Mouse (Mus musculus): Measurements from ENCODE around the gene Klk5. TPM values are rescaled to one million over a fixed set of nuclear protein-coding genes. Genes with fewer than 3 reads are reported as not detected.

The Klk5 gene
- not detected in 2 replicates for polyA plus RNA-seq (2015; fragmentation: Nextera tagmentation; extraction: Ambion mirVana)

- Histone ChIP-seq H3K9ac (replicated peaks) (no peak within 1 kb of the TSS), H3K27ac (ENCODE audit: low read depth) (no peak within 1 kb of the TSS)
- no peak for ATAC-seq
Observed at GRCm38 (mm10) chr7:43841701-43842100, at the start of gene Klk5. Gene Klk5, plus strand, starts transcription at chr7:43841971.

GRCm38 (mm10) chr7:43796355-43796754, 45.4 kb upstream of the Klk5 start:
- ATAC-seq (no peak), DNase-seq (no peak)
- H3K4me3 ChIP-seq (ENCODE audit: low read depth, low read length): peak overlapping the region; percentile 39; the same call in 1 of the 2 replicates
- 11% methylated on average over 8 of the region's 8 CpGs for WGBS (ENCODE audit: insufficient replicate concordance)
- no peaks in the 10 kb centered on the region for H3K36me3 ChIP-seq (replicated peaks; ENCODE audit: insufficient read depth, low read length)
- peak overlapping the region; percentile 75; the same call in 1 of the 2 replicates for H3K4me2 ChIP-seq (ENCODE audit: low read depth, low read length)
- H3K27ac ChIP-seq (ENCODE audit: low read depth): no peak overlapping the region
- peaks cover 21% of the 10 kb centered on the region for H3K27me3 ChIP-seq (ENCODE audit: insufficient read depth, low read length)
- H3K4me1 ChIP-seq (ENCODE audit: insufficient read depth): peaks cover 10% of the 10 kb centered on the region
- H3K9me3 ChIP-seq (ENCODE audit: low read length): no peaks in the 10 kb centered on the region
- TF ChIP-seq CTCF (IDR thresholded peaks at IDR 0.05; ENCODE audit: low read depth): no peak
- no peak for TF ChIP-seq EP300 (IDR thresholded peaks at IDR 0.05; ENCODE audit: low read depth)
- H3K9ac ChIP-seq (replicated peaks): no peak overlapping the region

More at GRCm38 (mm10) chr7:43841701-43842100, at the start of gene Klk5:
- Histone ChIP-seq H3K4me3 (ENCODE audit: low read depth, low read length) (no peak within 1 kb of the TSS), H3K9me3 (ENCODE audit: low read length) (no peaks in the 10 kb centered on the region), H3K4me2 (ENCODE audit: low read depth, low read length) (no peak within 1 kb of the TSS), H3K36me3 (replicated peaks; ENCODE audit: insufficient read depth, low read length) (no peaks in the 10 kb centered on the region), H3K4me1 (ENCODE audit: insufficient read depth) (no peaks in the 10 kb centered on the region), H3K27me3 (ENCODE audit: insufficient read depth, low read length) (no peaks in the 10 kb centered on the region)
- TF ChIP-seq EP300 (IDR thresholded peaks at IDR 0.05; ENCODE audit: low read depth) (no peak), CTCF (IDR thresholded peaks at IDR 0.05; ENCODE audit: low read depth) (no peak)
- DNase-seq: no peak
- 47% methylated on average over 3 of the region's 3 CpGs for WGBS (ENCODE audit: insufficient replicate concordance)

DNA sequence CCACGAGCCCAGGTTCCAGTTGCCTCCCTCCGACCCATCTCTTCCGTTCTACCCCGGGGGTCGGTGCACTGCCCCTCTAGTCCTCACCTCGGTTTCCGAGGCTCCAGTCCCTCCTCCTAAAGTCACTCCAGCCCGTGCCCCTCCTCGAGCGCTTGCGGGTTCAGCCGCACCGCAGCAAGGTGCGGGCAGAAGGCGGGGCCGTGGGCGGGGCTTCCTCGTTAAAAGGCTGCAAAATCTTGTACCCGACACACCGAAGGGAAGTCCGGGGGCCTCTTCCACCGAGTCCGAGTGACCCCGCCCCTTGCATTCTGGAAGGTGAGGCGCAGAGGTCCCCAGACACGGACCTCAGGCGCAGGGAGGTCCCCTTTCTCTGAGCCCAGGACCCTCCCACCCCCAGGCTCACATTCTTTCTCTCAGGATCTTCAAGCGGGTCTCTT, 44.4 kb upstream of the Klk5 start, which contains the start of gene Klk8:
Klk8 (plus strand) TSS at position 245 of the 437 bp plus-strand sequence.
- DNase-seq (peak; percentile 27), ATAC-seq (peak; percentile 10; the same call in 1 of the 2 replicates)
- peaks cover 21% of the 10 kb centered on the region for H3K27me3 ChIP-seq (ENCODE audit: insufficient read depth, low read length)
- H3K4me3 ChIP-seq (ENCODE audit: low read depth, low read length): peak within 1 kb of the TSS; percentile 39
- peaks cover 10% of the 10 kb centered on the region for H3K4me1 ChIP-seq (ENCODE audit: insufficient read depth)
- no peaks in the 10 kb centered on the region for H3K9me3 ChIP-seq (ENCODE audit: low read length)
- H3K27ac ChIP-seq (ENCODE audit: low read depth): no peak within 1 kb of the TSS
- H3K36me3 ChIP-seq (replicated peaks; ENCODE audit: insufficient read depth, low read length): no peaks in the 10 kb centered on the region
- under 1% methylated on average over 28 of the region's 28 CpGs for WGBS (ENCODE audit: insufficient replicate concordance)
- peak within 1 kb of the TSS; percentile 75 for H3K4me2 ChIP-seq (ENCODE audit: low read depth, low read length)
- no peak within 1 kb of the TSS for H3K9ac ChIP-seq (replicated peaks)
- TF ChIP-seq CTCF (IDR thresholded peaks at IDR 0.05; ENCODE audit: low read depth) (no peak), EP300 (IDR thresholded peaks at IDR 0.05; ENCODE audit: low read depth) (no peak)

DNA sequence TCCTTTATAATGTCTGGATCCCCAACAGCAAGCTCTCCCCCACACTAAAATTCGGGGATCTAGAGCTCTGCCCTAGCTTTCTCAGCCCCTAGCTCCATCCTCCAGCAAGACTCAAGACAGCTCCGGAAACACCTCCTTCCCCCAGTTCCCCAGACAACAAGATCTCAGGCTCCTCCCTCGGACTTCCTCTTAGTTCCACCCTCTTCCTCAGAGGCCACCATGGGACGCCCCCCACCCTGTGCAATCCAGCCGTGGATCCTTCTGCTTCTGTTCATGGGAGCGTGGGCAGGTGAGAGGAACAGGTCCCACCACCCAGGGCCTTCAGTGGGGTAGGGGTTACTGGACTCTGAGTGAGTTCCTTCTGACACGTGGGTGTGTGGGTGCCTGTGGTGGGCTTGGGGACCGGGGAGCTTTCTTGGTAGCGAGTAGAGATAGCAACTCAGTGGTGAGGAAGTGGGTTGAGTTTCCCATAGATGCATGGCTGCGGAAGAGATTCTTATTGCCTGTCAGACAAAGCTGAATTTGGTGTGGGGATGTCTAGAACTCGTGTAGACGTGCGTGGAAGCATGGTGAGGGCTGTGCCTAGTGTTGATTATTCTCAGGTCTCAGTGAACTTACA, 43.8 kb upstream of the Klk5 start:
- no peaks in the 10 kb centered on the region for H3K9me3 ChIP-seq (ENCODE audit: low read length)
- peak overlapping the region; percentile 75 for H3K4me2 ChIP-seq (ENCODE audit: low read depth, low read length)
- H3K4me3 ChIP-seq (ENCODE audit: low read depth, low read length): peak overlapping the region; percentile 39
- no peak for DNase-seq
- peaks cover 21% of the 10 kb centered on the region for H3K27me3 ChIP-seq (ENCODE audit: insufficient read depth, low read length)
- 12% methylated on average over 13 of the region's 13 CpGs for WGBS (ENCODE audit: insufficient replicate concordance)
- no peak overlapping the region for H3K9ac ChIP-seq (replicated peaks)
- peaks cover 10% of the 10 kb centered on the region for H3K4me1 ChIP-seq (ENCODE audit: insufficient read depth)
- H3K36me3 ChIP-seq (replicated peaks; ENCODE audit: insufficient read depth, low read length): no peaks in the 10 kb centered on the region
- TF ChIP-seq EP300 (IDR thresholded peaks at IDR 0.05; ENCODE audit: low read depth) (no peak), CTCF (IDR thresholded peaks at IDR 0.05; ENCODE audit: low read depth) (no peak)
- ATAC-seq: no peak
- H3K27ac ChIP-seq (ENCODE audit: low read depth): no peak overlapping the region

DNA sequence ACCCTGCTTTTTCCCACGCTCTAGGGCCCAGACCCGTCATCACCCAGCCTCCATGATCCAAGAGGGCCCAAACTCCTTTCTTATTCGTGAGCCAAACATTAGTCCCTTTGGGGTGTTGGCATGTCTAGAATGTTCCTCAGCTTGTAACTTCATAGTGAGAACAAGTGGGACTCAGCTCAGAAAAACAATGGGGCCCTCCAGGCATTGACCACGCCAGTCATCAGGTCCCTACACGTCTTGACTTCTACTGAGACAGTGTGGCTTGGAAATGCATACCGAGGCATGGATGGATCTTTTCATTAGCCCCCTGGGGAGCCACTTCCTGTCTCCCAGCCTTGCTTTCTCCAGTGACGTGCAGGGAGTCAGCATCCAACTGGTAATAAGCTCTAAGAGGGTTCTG, 41.9 kb upstream of the Klk5 start:
- Histone ChIP-seq H3K4me3 (ENCODE audit: low read depth, low read length) (no peak overlapping the region), H3K9me3 (ENCODE audit: low read length) (no peaks in the 10 kb centered on the region), H3K36me3 (replicated peaks; ENCODE audit: insufficient read depth, low read length) (no peaks in the 10 kb centered on the region), H3K27me3 (ENCODE audit: insufficient read depth, low read length) (peaks cover 21% of the 10 kb centered on the region), H3K9ac (replicated peaks) (no peak overlapping the region), H3K27ac (ENCODE audit: low read depth) (no peak overlapping the region), H3K4me2 (ENCODE audit: low read depth, low read length) (no peak overlapping the region), H3K4me1 (ENCODE audit: insufficient read depth) (peaks cover 10% of the 10 kb centered on the region)
- TF ChIP-seq CTCF (IDR thresholded peaks at IDR 0.05; ENCODE audit: low read depth) (no peak), EP300 (IDR thresholded peaks at IDR 0.05; ENCODE audit: low read depth) (no peak)
- no peak for DNase-seq
- ATAC-seq: no peak
- whole genome bisulfite sequencing (ENCODE audit: insufficient replicate concordance): 60% methylated on average over 7 of the region's 7 CpGs

DNA sequence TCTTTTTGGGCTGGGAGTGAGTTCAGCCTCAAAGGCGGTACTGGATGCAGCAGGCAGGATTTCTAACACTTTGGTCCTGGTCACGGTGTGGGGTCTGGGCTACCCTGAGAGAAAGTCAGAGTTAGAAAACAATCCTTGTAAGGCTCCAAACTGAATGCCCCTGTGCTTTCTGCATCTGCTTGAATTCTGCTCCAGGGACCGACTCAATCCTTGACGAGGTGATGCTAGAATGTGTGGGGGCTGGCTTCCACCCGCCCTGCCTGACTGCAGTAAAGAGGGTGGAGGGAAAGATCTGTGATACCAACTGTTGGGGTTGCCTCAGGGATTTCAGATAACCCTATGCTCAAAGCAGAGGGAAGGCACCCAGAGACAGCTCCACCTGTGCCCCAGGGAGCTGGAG, 30.8 kb upstream of the Klk5 start, which contains the start of gene Klk7:
Klk7 (plus strand) TSS at position 301 of the 400 bp plus-strand sequence.
- H3K4me2 ChIP-seq (ENCODE audit: low read depth, low read length): no peak within 1 kb of the TSS
- 50% methylated on average over 5 of the region's 5 CpGs for WGBS (ENCODE audit: insufficient replicate concordance)
- no peak for DNase-seq
- no peak within 1 kb of the TSS for H3K4me3 ChIP-seq (ENCODE audit: low read depth, low read length)
- H3K9ac ChIP-seq (replicated peaks): no peak within 1 kb of the TSS
- no peaks in the 10 kb centered on the region for H3K4me1 ChIP-seq (ENCODE audit: insufficient read depth)
- H3K36me3 ChIP-seq (replicated peaks; ENCODE audit: insufficient read depth, low read length): no peaks in the 10 kb centered on the region
- H3K9me3 ChIP-seq (ENCODE audit: low read length): no peaks in the 10 kb centered on the region
- no peaks in the 10 kb centered on the region for H3K27me3 ChIP-seq (ENCODE audit: insufficient read depth, low read length)
- H3K27ac ChIP-seq (ENCODE audit: low read depth): no peak within 1 kb of the TSS
- TF ChIP-seq EP300 (IDR thresholded peaks at IDR 0.05; ENCODE audit: low read depth) (no peak), CTCF (IDR thresholded peaks at IDR 0.05; ENCODE audit: low read depth) (no peak)
- no peak for ATAC-seq
